Mouse (Mus musculus) natural killer cell, adult 2 months (primary cell): ENCODE measurements around the gene Bbof1.

Experiments used
- DNase-seq, 2 experiments: peaks; one replicate each; pipeline ENCODE4 v3.0.0; 2022; ENCODE audit warnings: low spot score in 2 of 2

The Bbof1 gene

GRCm38 (mm10) chr12:84468701-84469100, 59.8 kb downstream of the Bbof1 start:
- no peak for DNase-seq

- no peak for DNase-seq
These were observed 70.1 kb downstream of the Bbof1 start for GRCm38 (mm10) chr12:84478937-84479336.

DNA sequence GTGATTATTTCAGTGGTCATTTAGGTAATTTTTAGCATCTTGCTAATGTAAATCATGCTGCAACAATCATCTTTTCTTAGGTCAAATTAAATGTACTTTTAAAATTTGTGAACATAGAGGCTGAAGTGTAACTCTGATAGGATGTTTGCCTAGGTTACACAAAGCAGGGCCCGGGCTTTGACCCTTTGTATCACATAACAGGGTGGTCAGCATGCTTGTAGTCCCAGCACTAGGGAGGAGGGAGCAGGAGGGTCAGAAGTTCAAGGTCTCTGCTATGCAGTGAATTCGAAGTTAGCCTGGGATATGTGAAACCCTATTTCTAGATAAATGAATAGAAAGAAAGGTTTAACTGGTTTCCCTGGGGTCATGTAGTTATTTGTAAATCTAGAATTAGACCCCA, 72.4 kb downstream of the Bbof1 start:
- no peak for DNase-seq

- DNase-seq: no peak
These were observed 74.1 kb downstream of the Bbof1 start for GRCm38 (mm10) chr12:84482778-84483585.

DNA sequence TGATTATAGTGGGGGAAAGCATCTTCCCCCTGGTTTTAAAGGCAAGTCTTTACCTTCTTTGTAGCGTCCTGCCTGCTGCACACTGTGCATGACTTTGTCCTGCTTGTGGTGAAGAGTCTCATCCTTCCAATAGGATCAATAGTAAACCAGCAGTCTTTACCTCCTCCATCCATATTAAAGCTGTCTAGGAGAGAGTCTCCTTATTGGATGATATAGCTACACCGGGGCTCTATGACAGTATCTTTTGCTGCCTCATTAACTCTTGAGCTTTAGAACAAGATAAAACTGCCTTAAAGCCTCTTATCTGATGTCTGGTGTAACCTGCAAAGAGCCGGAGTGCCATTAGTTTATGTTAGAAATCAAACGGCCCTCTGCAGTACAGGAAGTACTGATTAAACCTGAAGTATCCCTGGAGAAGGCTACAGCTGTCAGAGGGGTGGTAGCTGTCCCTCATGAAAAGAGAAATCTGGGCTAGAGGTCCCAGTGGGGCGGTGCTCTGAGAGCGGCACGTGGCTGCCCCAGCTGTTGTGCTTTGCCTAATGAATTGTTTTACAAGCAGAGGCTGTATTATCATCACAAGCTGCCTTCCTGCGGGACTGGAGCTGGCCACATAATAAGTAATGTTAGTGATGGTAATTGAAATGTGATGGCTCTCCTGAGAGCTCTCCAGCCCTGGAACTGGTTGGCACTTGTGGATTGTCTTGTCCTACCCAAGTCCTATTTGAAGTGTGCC, 78.6 kb downstream of the Bbof1 start:
- DNase-seq: no peak
